ENCODE assay signal across 9 mouse cellular contexts in genomic region chr9:89879574-89879973, GRCm38 (mm10). TPM values are rescaled to one million over a fixed set of nuclear protein-coding genes. Genes with fewer than 3 reads are reported as not detected.
A peak's percentile ranks its signal among the peaks of the same experiment; 100 is the strongest.
DNase-seq lines count a peak whose midpoint lies in the region; ATAC-seq and TF ChIP-seq lines count a peak whose summit lies in the region.
"Had no signal": no experiment of that assay in that cellular context is flagged by ENCODE, and none has a peak within 500 bp of the region (broad histone marks: within the 10 kb centered on the region; RNA-seq: fewer than 3 reads in every experiment).

No protein-coding gene starts in this region.

- H3K9me3 ChIP-seq in limb, embryonic 14.5 days (ENCODE audit: control insufficient read depth, low read length) = peaks cover 9% of the 10 kb centered on the region; the same call in 1 of the 2 replicates

- peak overlapping the region; percentile 33 for H3K4me2 ChIP-seq in limb, embryonic 14.5 days (replicated peaks; ENCODE audit: low read depth, low read length, severe bottlenecking)

- 0 out of 2 replicates have a peak overlapping the region, but pooled peaks have one; percentile 13 for H3K4me3 ChIP-seq in limb, embryonic 14.5 days (replicated peaks; ENCODE audit: low read length)

- WGBS in limb, embryonic 14.5 days = 68% methylated on average over 31 of the region's 31 CpGs

- no peak for TF ChIP-seq POLR2A in limb, embryonic 14.5 days (IDR thresholded peaks at IDR 0.05; ENCODE audit: borderline replicate concordance, extremely low read depth, insufficient read depth, insufficient read length)

- no peak for DNase-seq in frontal cortex, postnatal 36 days (ENCODE audit: low spot score in 2 of 2)
- DNase-seq in thymus, postnatal 4 days = peak; percentile 19
- DNase-seq in thymus, adult 18-20 months = no peak
- DNase-seq in limb, embryonic 14.5 days (ENCODE audit: low spot score) = no peak
- no peak for DNase-seq in lung, postnatal 10 days
- DNase-seq in cerebellum, postnatal 25 days = no peak

- H3K27me3 ChIP-seq in limb, embryonic 14.5 days (ENCODE audit: control insufficient read depth, insufficient read depth, low read length) = peaks cover 39% of the 10 kb centered on the region
- H3K27me3 ChIP-seq: CH12.LX had no signal

- H3K9ac ChIP-seq in limb, embryonic 14.5 days (ENCODE audit: low read depth, low read length, severe bottlenecking) = no peak overlapping the region

- H3K36me3 ChIP-seq in limb, embryonic 14.5 days (ENCODE audit: control insufficient read depth, insufficient read depth, low read length) = no peaks in the 10 kb centered on the region

- no peak overlapping the region for H3K27ac ChIP-seq in limb, embryonic 14.5 days (replicated peaks; ENCODE audit: low read depth, low read length)

- no peaks in the 10 kb centered on the region for H3K4me1 ChIP-seq in limb, embryonic 14.5 days (ENCODE audit: control insufficient read depth, insufficient read depth, low read length)

- ATAC-seq in frontal cortex, adult (ENCODE audit: low TSS enrichment) = peak; percentile 82
- no peak for ATAC-seq in limb, embryonic 14.5 days (ENCODE audit: low FRiP score, low read depth)
- ATAC-seq in erythroblast, adult 5-6 weeks (replicated peaks; ENCODE audit: low FRiP score, poor library complexity, severe bottlenecking) = no peak

RNA-seq across cellular contexts. Expression of gene Rasgrf1, which starts 30.1 kb away (rescaled TPM):
- polyA plus RNA-seq in limb, embryonic 14.5 days (2012; rRNA removed) = 1.1 TPM in 2 replicates
- 0.55 and 0.98 TPM in 2 replicates for polyA plus RNA-seq in limb, embryonic 14.5 days (2014; fragmentation: Nextera tagmentation; extraction: Ambion mirVana)
- total RNA-seq in erythroblast, adult 5-6 weeks (2015; ENCODE audit: low replicate concordance) = not detected in 2 replicates
- not detected in 2 replicates for total RNA-seq in erythroblast, adult 5-6 weeks (2017; ENCODE audit: low replicate concordance)
- total RNA-seq: CH12.LX had no signal
